Mouse (Mus musculus) ES-Bruce4 (cell line): Measurements from ENCODE around the gene Rnls. TPM values are rescaled to one million over a fixed set of nuclear protein-coding genes. Genes with fewer than 3 reads are reported as not detected.

ENCODE experiments used
- H3K27ac ChIP-seq: 2 replicates; pipeline ENCODE4 v1.5.1; 2012; ENCODE audit warnings: low read length, inconsistent platforms; ENCODE audit not compliant: insufficient read depth
- H3K27me3 ChIP-seq: 2 replicates; pipeline ENCODE4 v1.6.1; 2012; ENCODE audit warnings: mild to moderate bottlenecking, low read length, inconsistent platforms; ENCODE audit not compliant: control insufficient read depth, poor library complexity, insufficient read depth, severe bottlenecking
- H3K36me3 ChIP-seq: 2 replicates; pipeline ENCODE4 v1.6.1; 2012; ENCODE audit warnings: inconsistent platforms, mild to moderate bottlenecking, low read length, moderate library complexity; ENCODE audit not compliant: control insufficient read depth, poor library complexity, insufficient read depth, severe bottlenecking
- H3K4me1 ChIP-seq: one replicate; pipeline ENCODE4 v1.8.1; 2011; ENCODE audit warnings: low read length; ENCODE audit not compliant: control insufficient read depth, insufficient read depth
- H3K4me3 ChIP-seq: 2 replicates; pipeline ENCODE4 v1.5.1; 2011; ENCODE audit warnings: low read depth, mild to moderate bottlenecking, low read length
- H3K9ac ChIP-seq: 2 replicates; pipeline ENCODE4 v1.6.1; 2012; ENCODE audit warnings: low read depth, mild to moderate bottlenecking, inconsistent platforms; ENCODE audit not compliant: poor library complexity, severe bottlenecking
- H3K9me3 ChIP-seq: replicated peaks from 2 replicates; pipeline ENCODE4 v1.6.1; 2012; ENCODE audit warnings: mild to moderate bottlenecking, low read length, inconsistent platforms; ENCODE audit not compliant: control insufficient read depth, poor library complexity, insufficient read depth, severe bottlenecking
- CTCF ChIP-seq: IDR thresholded peaks from one replicate; pipeline ENCODE4 v1.8.1; 2011; ENCODE audit warnings: low read depth, low read length
- EP300 ChIP-seq: IDR thresholded peaks from 2 replicates; pipeline ENCODE4 v1.6.1; 2011; ENCODE audit warnings: low read depth, low read length; ENCODE audit not compliant: insufficient read depth
- POLR2A ChIP-seq: IDR thresholded peaks from one replicate; pipeline ENCODE4 v1.8.1; 2011; ENCODE audit warnings: low read length; ENCODE audit not compliant: insufficient read depth
- polyA plus RNA-seq: library from polyadenylated mRNA; stranded (reverse); fragments of >200 nt; gene quantifications from 2 replicates; pipeline ENCODE4 v1.2.4, GENCODE M21; 2011; ENCODE audit warnings: low read depth; ENCODE audit not compliant: missing spikeins, insufficient read depth, insufficient read length

Rnls gene
- polyA plus RNA-seq, 1 experiment = 0.43 TPM

- Histone ChIP-seq H3K4me3 (no peak overlapping the region), H3K27ac (no peak overlapping the region), H3K9me3 (no peaks in the 10 kb centered on the region), H3K4me1 (no peaks in the 10 kb centered on the region), H3K9ac (no peak overlapping the region), H3K27me3 (no peaks in the 10 kb centered on the region), H3K36me3 (no peaks in the 10 kb centered on the region)
- TF ChIP-seq POLR2A (no peak), EP300 (no peak), CTCF (no peak)
Measured at GRCm38 (mm10) chr19:33092575-33092974, 299.5 kb downstream of the Rnls start.

GRCm38 (mm10) chr19:33091324-33091723, 300.8 kb downstream of the Rnls start:
- no peak overlapping the region for H3K9ac ChIP-seq
- H3K9me3 ChIP-seq = no peaks in the 10 kb centered on the region
- no peaks in the 10 kb centered on the region for H3K4me1 ChIP-seq
- H3K27ac ChIP-seq = no peak overlapping the region
- no peak for TF ChIP-seq EP300
- TF ChIP-seq CTCF = no peak
- no peak for TF ChIP-seq POLR2A
- H3K36me3 ChIP-seq = no peaks in the 10 kb centered on the region
- H3K4me3 ChIP-seq = no peak overlapping the region
- H3K27me3 ChIP-seq = no peaks in the 10 kb centered on the region

GRCm38 (mm10) chr19:33088868-33089267, 303.2 kb downstream of the Rnls start:
- no peak for TF ChIP-seq EP300
- TF ChIP-seq CTCF = no peak
- no peak for TF ChIP-seq POLR2A
- H3K4me1 ChIP-seq = no peaks in the 10 kb centered on the region
- H3K9ac ChIP-seq = no peak overlapping the region
- H3K27ac ChIP-seq = no peak overlapping the region
- no peaks in the 10 kb centered on the region for H3K27me3 ChIP-seq
- no peak overlapping the region for H3K4me3 ChIP-seq
- H3K36me3 ChIP-seq = no peaks in the 10 kb centered on the region
- no peaks in the 10 kb centered on the region for H3K9me3 ChIP-seq

DNA sequence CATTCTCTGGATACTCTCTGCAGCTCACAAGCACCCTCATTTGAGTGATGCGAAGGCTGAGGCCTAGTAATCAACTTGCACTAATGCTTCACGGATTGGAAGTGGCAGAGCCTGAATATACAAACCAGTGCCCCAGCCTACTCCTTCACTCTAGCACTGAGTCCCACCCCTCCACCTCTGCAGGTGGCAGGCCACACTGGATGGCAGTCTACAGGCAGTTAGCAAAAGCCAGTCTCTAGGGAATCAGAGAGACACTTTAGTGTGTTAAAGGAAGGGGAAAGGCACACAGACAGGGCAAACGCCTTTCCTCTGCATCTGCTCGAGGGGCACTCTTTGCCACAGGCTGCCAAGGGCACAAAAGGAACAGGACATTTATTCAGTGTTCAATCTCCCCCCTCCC, 304.1 kb downstream of the Rnls start:
- Histone ChIP-seq H3K4me1 (no peaks in the 10 kb centered on the region), H3K27me3 (no peaks in the 10 kb centered on the region), H3K27ac (no peak overlapping the region), H3K36me3 (no peaks in the 10 kb centered on the region), H3K9ac (no peak overlapping the region), H3K9me3 (no peaks in the 10 kb centered on the region), H3K4me3 (no peak overlapping the region)
- TF ChIP-seq POLR2A = no peak
- TF ChIP-seq EP300 = no peak
- TF ChIP-seq CTCF = no peak

Other genes with a start within 250 kb of the Rnls start
- gene Lipo4, start 125.5 kb upstream of the Rnls start, polyA plus RNA-seq = not detected in 2 replicates
- gene Gm8978, start 233.0 kb upstream of the Rnls start, polyA plus RNA-seq = not detected in 2 replicates